Comparison of ENCODE assay signal across 8 mouse cellular contexts in genomic region chr5:136881380-136882009, GRCm38 (mm10). TPM values are rescaled to one million over a fixed set of nuclear protein-coding genes. Genes with fewer than 3 reads are reported as not detected.
DNase-seq lines count a peak whose midpoint lies in the region; ATAC-seq and TF ChIP-seq lines count a peak whose summit lies in the region.

No protein-coding gene starts in this region.

- peaks cover 19% of the 10 kb centered on the region for H3K4me1 ChIP-seq in heart, embryonic 13.5 days
- H3K4me1 ChIP-seq in liver, embryonic 11.5 days (replicated peaks; ENCODE audit: control insufficient read depth, insufficient read depth, low read length) = peaks cover 2% of the 10 kb centered on the region; the same call in 1 of the 2 replicates
- peaks cover 4% of the 10 kb centered on the region; the same call in 1 of the 2 replicates for H3K4me1 ChIP-seq in neural tube, embryonic 11.5 days (ENCODE audit: control insufficient read depth, insufficient read depth, low read length)
- H3K4me1 ChIP-seq in stomach, embryonic 15.5 days = peaks cover 8% of the 10 kb centered on the region; the same call in 1 of the 2 replicates

- peak; percentile 80 for DNase-seq in brain, adult 2 months (ENCODE audit: low read depth, low spot score)
- DNase-seq in kidney, postnatal 10 days = peak; percentile 94
- DNase-seq in liver, embryonic 11.5 days (ENCODE audit: low spot score) = peak; percentile 78
- DNase-seq in neural tube, embryonic 11.5 days (ENCODE audit: low spot score) = peak; percentile 91

- H3K79me2 ChIP-seq in C2C12 (ENCODE audit: control insufficient read depth, insufficient read depth) = no peaks in the 10 kb centered on the region

- TF ChIP-seq CTCF in C2C12 (IDR thresholded peaks at IDR 0.05; ENCODE audit: control insufficient read depth, insufficient read depth, insufficient read length) = peak; percentile 81

- no peaks in the 10 kb centered on the region for H3K36me3 ChIP-seq in C2C12 (ENCODE audit: control insufficient read depth, insufficient read depth)
- no peaks in the 10 kb centered on the region for H3K36me3 ChIP-seq in heart, embryonic 13.5 days
- H3K36me3 ChIP-seq in liver, embryonic 11.5 days (ENCODE audit: control insufficient read depth, insufficient read depth, low read length) = no peaks in the 10 kb centered on the region
- H3K36me3 ChIP-seq in neural tube, embryonic 11.5 days (ENCODE audit: control insufficient read depth, insufficient read depth, low read length) = peaks cover 4% of the 10 kb centered on the region; the same call in 1 of the 2 replicates
- H3K36me3 ChIP-seq in stomach, embryonic 15.5 days = no peaks in the 10 kb centered on the region

- H3K9ac ChIP-seq in heart, embryonic 13.5 days = peak overlapping the region; percentile 83
- no peak overlapping the region for H3K9ac ChIP-seq in liver, embryonic 11.5 days (ENCODE audit: low read depth, low read length)
- peak overlapping the region; percentile 81 for H3K9ac ChIP-seq in neural tube, embryonic 11.5 days (ENCODE audit: low read length)
- H3K9ac ChIP-seq in stomach, embryonic 15.5 days = peak overlapping the region; percentile 29; the same call in 1 of the 2 replicates

- H3K27ac ChIP-seq in heart, embryonic 13.5 days (replicated peaks) = no peak overlapping the region
- H3K27ac ChIP-seq in liver, embryonic 11.5 days (ENCODE audit: low read depth, low read length) = no peak overlapping the region
- no peak overlapping the region for H3K27ac ChIP-seq in neural tube, embryonic 11.5 days (ENCODE audit: low read depth, low read length)
- H3K27ac ChIP-seq in stomach, embryonic 15.5 days = no peak overlapping the region

- H3K4me3 ChIP-seq in C2C12 (ENCODE audit: insufficient read depth, poor library complexity, severe bottlenecking) = no peak overlapping the region
- peak overlapping the region; percentile 64 for H3K4me3 ChIP-seq in heart, embryonic 13.5 days
- peak overlapping the region; percentile 51 for H3K4me3 ChIP-seq in liver, embryonic 11.5 days (ENCODE audit: low read depth, low read length)
- H3K4me3 ChIP-seq in neural tube, embryonic 11.5 days (ENCODE audit: low read depth, low read length) = peak overlapping the region; percentile 64
- H3K4me3 ChIP-seq in stomach, embryonic 15.5 days (replicated peaks) = peak overlapping the region; percentile 49

- H3K27me3 ChIP-seq in C2C12 (ENCODE audit: control insufficient read depth, insufficient read depth, insufficient read length) = peaks cover 32% of the 10 kb centered on the region
- H3K27me3 ChIP-seq in heart, embryonic 13.5 days (replicated peaks) = peaks cover 53% of the 10 kb centered on the region
- H3K27me3 ChIP-seq in liver, embryonic 11.5 days (replicated peaks; ENCODE audit: control insufficient read depth, insufficient read depth, low read length) = peaks cover 40% of the 10 kb centered on the region
- H3K27me3 ChIP-seq in neural tube, embryonic 11.5 days (ENCODE audit: control insufficient read depth, insufficient read depth, low read length) = peaks cover 9% of the 10 kb centered on the region
- peaks cover 26% of the 10 kb centered on the region for H3K27me3 ChIP-seq in stomach, embryonic 15.5 days (replicated peaks)

- no peak overlapping the region for H3ac ChIP-seq in C2C12 (ENCODE audit: control insufficient read depth, insufficient read length, low read depth)

- no peaks in the 10 kb centered on the region for H3K9me3 ChIP-seq in heart, embryonic 13.5 days
- H3K9me3 ChIP-seq in liver, embryonic 11.5 days (ENCODE audit: control insufficient read depth, low read length) = no peaks in the 10 kb centered on the region
- H3K9me3 ChIP-seq in neural tube, embryonic 11.5 days (ENCODE audit: control insufficient read depth, low read length) = no peaks in the 10 kb centered on the region
- H3K9me3 ChIP-seq in stomach, embryonic 15.5 days = no peaks in the 10 kb centered on the region

- ATAC-seq in erythroblast, adult 5-6 weeks (replicated peaks; ENCODE audit: low FRiP score, poor library complexity, severe bottlenecking) = peak; percentile 71; the same call in 1 of the 2 replicates
- no peak for ATAC-seq in heart, embryonic 13.5 days (ENCODE audit: extremely low read depth, insufficient number of reproducible peaks, low FRiP score, low TSS enrichment)
- 0 out of 2 replicates have a peak, but pooled peaks have one; percentile 41 for ATAC-seq in liver, embryonic 11.5 days (replicated peaks; ENCODE audit: low FRiP score)
- ATAC-seq in neural tube, embryonic 11.5 days (ENCODE audit: insufficient read depth, low FRiP score, low TSS enrichment) = no peak
- no peak for ATAC-seq in stomach, embryonic 15.5 days (ENCODE audit: insufficient read depth, low FRiP score, low read depth)

- no peaks in the 10 kb centered on the region for H3K79me3 ChIP-seq in C2C12 (ENCODE audit: low read depth)

- WGBS in heart, embryonic 13.5 days = 4% methylated on average over 39 of the region's 39 CpGs
- 9% methylated on average over 39 of the region's 39 CpGs for WGBS in liver, embryonic 11.5 days
- 3% methylated on average over 39 of the region's 39 CpGs for WGBS in neural tube, embryonic 11.5 days
- WGBS in stomach, embryonic 15.5 days = 5% methylated on average over 39 of the region's 39 CpGs

- peak overlapping the region; percentile 83 for H3K4me2 ChIP-seq in heart, embryonic 13.5 days
- H3K4me2 ChIP-seq in liver, embryonic 11.5 days = peak overlapping the region; percentile 70
- H3K4me2 ChIP-seq in neural tube, embryonic 11.5 days (ENCODE audit: low read depth) = peak overlapping the region; percentile 87
- H3K4me2 ChIP-seq in stomach, embryonic 15.5 days = peak overlapping the region; percentile 82

TF ChIP-seq in C2C12, 6 proteins besides CTCF, POLR2A, EP300 and RAD21:
- TF ChIP-seq FOSL1 (IDR thresholded peaks at IDR 0.05; ENCODE audit: insufficient read depth, low read length, poor library complexity, severe bottlenecking) = no peak
- TF ChIP-seq MYOG (IDR thresholded peaks at IDR 0.05; ENCODE audit: control insufficient read depth, extremely low read depth, insufficient read length) = no peak
- TF ChIP-seq USF1 (IDR thresholded peaks at IDR 0.05; ENCODE audit: low read depth) = no peak
- TF ChIP-seq CEBPB (IDR thresholded peaks at IDR 0.05; ENCODE audit: low read depth) = no peak
- no peak for TF ChIP-seq MYOD1 (IDR thresholded peaks at IDR 0.05; ENCODE audit: control insufficient read depth, insufficient read length, low read depth)
- no peak for TF ChIP-seq MAX (IDR thresholded peaks at IDR 0.05)

RNA-seq across cellular contexts. Expression of gene Col26a1, which starts 1.5 kb away (rescaled TPM):
- 0.11 TPM for polyA plus RNA-seq in C2C12 (2012; fragmentation: generic; extraction: Trizol)
- total RNA-seq in erythroblast, adult 5-6 weeks (2015; ENCODE audit: low replicate concordance) = not detected in 2 replicates
- not detected in 2 replicates for total RNA-seq in erythroblast, adult 5-6 weeks (2017; ENCODE audit: low replicate concordance)
- 20.2 and 21.8 TPM in 2 replicates for polyA plus RNA-seq in heart, embryonic 13.5 days (2015; fragmentation: Nextera tagmentation; extraction: Ambion mirVana)
- 9.1 and 9.8 TPM in 2 replicates for polyA plus RNA-seq in liver, embryonic 11.5 days (2014; fragmentation: Nextera tagmentation; extraction: Ambion mirVana)
- polyA plus RNA-seq in neural tube, embryonic 11.5 days (2014; fragmentation: Nextera tagmentation; extraction: Ambion mirVana) = 51.6 and 53.3 TPM in 2 replicates
- 20.6 and 25.3 TPM in 2 replicates for polyA plus RNA-seq in stomach, embryonic 15.5 days (2015; fragmentation: Nextera tagmentation; extraction: Ambion mirVana)

RNA-seq across cellular contexts. Expression of gene Ift22, which starts 26.5 kb away (rescaled TPM):
- polyA plus RNA-seq in C2C12 (2012; fragmentation: generic; extraction: Trizol) = 21.6 TPM
- total RNA-seq in erythroblast, adult 5-6 weeks (2015; ENCODE audit: low replicate concordance) = 1.7 and 4.8 TPM in 2 replicates
- total RNA-seq in erythroblast, adult 5-6 weeks (2017; ENCODE audit: low replicate concordance) = 0.28 and 1.3 TPM in 2 replicates
- 32.7 and 38.7 TPM in 2 replicates for polyA plus RNA-seq in heart, embryonic 13.5 days (2015; fragmentation: Nextera tagmentation; extraction: Ambion mirVana)
- 28.5 and 32.4 TPM in 2 replicates for polyA plus RNA-seq in liver, embryonic 11.5 days (2014; fragmentation: Nextera tagmentation; extraction: Ambion mirVana)
- polyA plus RNA-seq in neural tube, embryonic 11.5 days (2014; fragmentation: Nextera tagmentation; extraction: Ambion mirVana) = 97.4 and 110 TPM in 2 replicates
- 59.5 and 62.3 TPM in 2 replicates for polyA plus RNA-seq in stomach, embryonic 15.5 days (2015; fragmentation: Nextera tagmentation; extraction: Ambion mirVana)

Comparison
In these comparisons a context has a peak if more than half of its experiments do, and no peak if none do; other contexts are left out.
1. ATAC-seq: peak in erythroblast, adult 5-6 weeks (single experiment) and liver, embryonic 11.5 days (single experiment); none in heart, embryonic 13.5 days (single experiment), neural tube, embryonic 11.5 days (single experiment) and stomach, embryonic 15.5 days (single experiment).
2. Peak in every context shown above with its lines, with median percentiles within 50 percentile points of each other: DNase-seq and H3K4me2 ChIP-seq.